Mouse (Mus musculus): ENCODE data around the gene Pcbd2.

DNA sequence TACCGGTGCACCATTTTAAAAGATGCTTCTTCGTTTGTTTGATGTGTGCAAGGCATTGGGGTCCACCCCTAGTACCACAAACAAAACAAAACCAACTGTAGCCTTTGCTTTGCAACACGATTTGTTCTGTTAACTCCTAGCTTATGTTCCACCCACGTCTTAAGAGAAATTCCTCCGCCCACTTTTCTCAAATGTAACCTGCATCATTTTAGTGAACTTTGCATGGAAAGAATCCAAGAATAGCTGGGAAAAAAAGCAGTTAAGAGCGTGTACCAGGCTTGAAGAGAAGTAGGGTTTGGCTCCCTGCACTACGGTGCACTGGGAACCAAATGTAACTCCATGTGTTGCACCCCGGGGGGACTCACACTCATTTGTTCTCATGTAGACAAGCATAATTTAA lies 33.1 kb upstream of the Pcbd2 start:
- TF ChIP-seq MAFK (IDR thresholded peaks at IDR 0.05; ENCODE audit: insufficient read depth, low read depth, low read length) (no peak), ZC3H11A (IDR thresholded peaks at IDR 0.05; ENCODE audit: borderline replicate concordance, low read depth, low read length) (no peak), CHD2 (IDR thresholded peaks at IDR 0.05; ENCODE audit: low read depth, low read length) (no peak), ZNF384 (IDR thresholded peaks at IDR 0.05; ENCODE audit: low read depth, low read length) (no peak)

Data from ES-E14 (cell line).